Mouse (Mus musculus): ENCODE measurements around the gene Pip5k1c. TPM values are rescaled to one million over a fixed set of nuclear protein-coding genes. Genes with fewer than 3 reads are reported as not detected.

Gene Pip5k1c
- polyA plus RNA-seq, 1 experiment from 2014 or later = 74.9 TPM

GRCm38 (mm10) chr10:81320550-81321347 is 28.0 kb downstream of the Pip5k1c start, which contains the start of gene Cactin:
TSS of gene Cactin (plus strand) at chr10:81321103.
- H3K36me3 ChIP-seq (ENCODE audit: control insufficient read depth, insufficient read depth, low read length) = peaks cover 23% of the 10 kb centered on the region
- ATAC-seq (replicated peaks; ENCODE audit: low FRiP score) (peak; percentile 91), DNase-seq (ENCODE audit: low spot score) (peak; percentile 99)
- H3K27me3 ChIP-seq (ENCODE audit: control insufficient read depth, insufficient read depth, low read length) = no peaks in the 10 kb centered on the region
- no peaks in the 10 kb centered on the region for H3K9me3 ChIP-seq (ENCODE audit: control insufficient read depth, low read length)
- peak within 1 kb of the TSS; percentile 72 for H3K27ac ChIP-seq (ENCODE audit: low read depth, low read length)
- peak within 1 kb of the TSS; percentile 79 for H3K4me2 ChIP-seq (ENCODE audit: low read depth, low read length, severe bottlenecking)
- under 1% methylated on average over 68 of the region's 68 CpGs for WGBS
- H3K4me1 ChIP-seq (replicated peaks; ENCODE audit: control insufficient read depth, insufficient read depth, low read length) = peaks cover 20% of the 10 kb centered on the region
- H3K9ac ChIP-seq (ENCODE audit: low read length) = peak within 1 kb of the TSS; percentile 83
- peak within 1 kb of the TSS; percentile 93 for H3K4me3 ChIP-seq (ENCODE audit: low read depth, low read length)

DNA sequence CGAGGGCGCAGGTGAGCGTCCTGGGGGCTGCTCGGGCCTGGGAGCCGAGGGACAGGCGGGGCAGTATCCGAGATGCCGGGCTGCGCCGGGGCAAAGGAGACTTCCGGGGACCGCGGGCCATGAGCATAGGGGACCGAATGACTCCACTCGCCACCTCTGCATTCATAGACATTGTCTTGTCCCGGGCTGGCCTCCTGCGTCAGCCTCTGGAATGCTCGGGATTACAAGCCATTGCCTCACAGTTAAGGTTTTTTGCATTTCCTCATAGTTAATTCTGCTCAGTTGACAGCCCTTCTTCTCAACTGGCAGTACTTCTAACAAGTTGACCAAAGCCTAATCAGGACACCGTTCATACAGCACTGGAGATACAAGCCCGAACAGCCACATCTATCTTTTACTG is 28.7 kb downstream of the Pip5k1c start:
- Histone ChIP-seq H3K4me1 (replicated peaks; ENCODE audit: control insufficient read depth, insufficient read depth, low read length) (peaks cover 20% of the 10 kb centered on the region), H3K9me3 (ENCODE audit: control insufficient read depth, low read length) (no peaks in the 10 kb centered on the region), H3K9ac (ENCODE audit: low read length) (peak overlapping the region; percentile 83), H3K27me3 (ENCODE audit: control insufficient read depth, insufficient read depth, low read length) (no peaks in the 10 kb centered on the region), H3K4me3 (ENCODE audit: low read depth, low read length) (peak overlapping the region; percentile 93), H3K27ac (ENCODE audit: low read depth, low read length) (peak overlapping the region; percentile 72; the same call in 1 of the 2 replicates), H3K4me2 (ENCODE audit: low read depth, low read length, severe bottlenecking) (peak overlapping the region; percentile 79), H3K36me3 (ENCODE audit: control insufficient read depth, insufficient read depth, low read length) (peaks cover 26% of the 10 kb centered on the region)
- ATAC-seq (replicated peaks; ENCODE audit: low FRiP score) (peak; percentile 3; the same call in 1 of the 2 replicates), DNase-seq (ENCODE audit: low spot score) (no peak)
- WGBS = 4% methylated on average over 20 of the region's 20 CpGs

DNA sequence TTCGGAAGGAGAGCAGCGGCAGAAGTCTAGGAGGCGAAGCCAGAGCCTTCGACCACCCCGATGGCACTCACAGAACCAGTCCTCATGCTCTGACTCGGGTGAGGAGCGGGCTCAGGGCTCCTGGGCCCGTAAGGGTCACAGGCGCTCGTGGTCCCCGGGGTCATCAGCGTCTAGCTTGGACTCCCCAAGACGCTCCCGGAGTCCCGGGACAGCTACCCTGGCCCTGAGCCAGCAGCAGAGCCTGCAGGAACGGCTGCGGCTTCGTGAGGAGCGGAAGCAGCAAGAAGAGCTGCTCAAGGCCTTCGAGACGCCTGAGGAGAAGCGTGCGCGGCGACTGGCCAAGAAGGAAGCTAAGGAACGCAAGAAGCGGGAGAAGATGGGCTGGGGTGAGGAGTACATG is 29.7 kb downstream of the Pip5k1c start:
- no peak overlapping the region for H3K27ac ChIP-seq (ENCODE audit: low read depth, low read length)
- H3K36me3 ChIP-seq (ENCODE audit: control insufficient read depth, insufficient read depth, low read length) = peaks cover 29% of the 10 kb centered on the region
- no peaks in the 10 kb centered on the region for H3K27me3 ChIP-seq (ENCODE audit: control insufficient read depth, insufficient read depth, low read length)
- ATAC-seq (replicated peaks; ENCODE audit: low FRiP score) (no peak), DNase-seq (ENCODE audit: low spot score) (no peak)
- H3K9ac ChIP-seq (ENCODE audit: low read length) = no peak overlapping the region
- H3K9me3 ChIP-seq (ENCODE audit: control insufficient read depth, low read length) = no peaks in the 10 kb centered on the region
- 95% methylated on average over 27 of the region's 27 CpGs for WGBS
- no peak overlapping the region for H3K4me2 ChIP-seq (ENCODE audit: low read depth, low read length, severe bottlenecking)
- peak overlapping the region; percentile 93; the same call in 1 of the 2 replicates for H3K4me3 ChIP-seq (ENCODE audit: low read depth, low read length)
- H3K4me1 ChIP-seq (replicated peaks; ENCODE audit: control insufficient read depth, insufficient read depth, low read length) = peaks cover 14% of the 10 kb centered on the region

DNA sequence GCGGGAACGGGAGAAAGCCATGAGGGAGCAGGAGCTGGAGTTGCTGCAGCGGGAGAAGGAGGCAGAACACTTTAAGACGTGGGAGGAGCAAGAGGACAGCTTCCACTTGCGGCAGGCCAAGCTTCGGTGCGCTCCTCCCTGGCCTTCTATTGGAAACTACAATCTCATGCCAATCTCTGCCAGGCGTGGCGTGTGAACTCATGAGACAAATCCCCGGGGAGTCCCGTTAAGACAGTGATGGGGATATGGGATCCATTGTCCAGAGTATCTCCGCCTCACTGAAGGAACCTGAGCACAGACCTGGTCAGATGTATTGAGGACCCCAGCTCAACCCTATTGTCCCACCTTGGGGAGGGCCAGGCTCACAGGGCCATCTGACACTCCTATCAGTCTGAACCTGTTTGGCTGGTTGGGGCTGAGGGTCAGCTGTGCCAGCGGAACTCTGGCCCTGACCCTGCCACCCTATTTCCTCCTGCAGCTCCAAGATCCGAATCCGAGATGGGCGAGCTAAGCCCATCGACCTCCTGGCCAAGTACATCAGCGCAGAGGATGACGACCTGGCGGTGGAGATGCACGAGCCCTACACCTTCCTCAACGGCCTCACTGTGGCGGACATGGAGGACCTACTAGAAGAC is 30.5 kb downstream of the Pip5k1c start:
- Histone ChIP-seq H3K4me1 (replicated peaks; ENCODE audit: control insufficient read depth, insufficient read depth, low read length) (peaks cover 14% of the 10 kb centered on the region), H3K4me2 (ENCODE audit: low read depth, low read length, severe bottlenecking) (no peak overlapping the region), H3K9ac (ENCODE audit: low read length) (no peak overlapping the region), H3K27ac (ENCODE audit: low read depth, low read length) (no peak overlapping the region), H3K36me3 (ENCODE audit: control insufficient read depth, insufficient read depth, low read length) (peaks cover 27% of the 10 kb centered on the region), H3K4me3 (ENCODE audit: low read depth, low read length) (no peak overlapping the region), H3K27me3 (ENCODE audit: control insufficient read depth, insufficient read depth, low read length) (no peaks in the 10 kb centered on the region), H3K9me3 (ENCODE audit: control insufficient read depth, low read length) (no peaks in the 10 kb centered on the region)
- 95% methylated on average over 23 of the region's 23 CpGs for WGBS
- no peak for DNase-seq (ENCODE audit: low spot score)
- no peak for ATAC-seq (replicated peaks; ENCODE audit: low FRiP score)

DNA sequence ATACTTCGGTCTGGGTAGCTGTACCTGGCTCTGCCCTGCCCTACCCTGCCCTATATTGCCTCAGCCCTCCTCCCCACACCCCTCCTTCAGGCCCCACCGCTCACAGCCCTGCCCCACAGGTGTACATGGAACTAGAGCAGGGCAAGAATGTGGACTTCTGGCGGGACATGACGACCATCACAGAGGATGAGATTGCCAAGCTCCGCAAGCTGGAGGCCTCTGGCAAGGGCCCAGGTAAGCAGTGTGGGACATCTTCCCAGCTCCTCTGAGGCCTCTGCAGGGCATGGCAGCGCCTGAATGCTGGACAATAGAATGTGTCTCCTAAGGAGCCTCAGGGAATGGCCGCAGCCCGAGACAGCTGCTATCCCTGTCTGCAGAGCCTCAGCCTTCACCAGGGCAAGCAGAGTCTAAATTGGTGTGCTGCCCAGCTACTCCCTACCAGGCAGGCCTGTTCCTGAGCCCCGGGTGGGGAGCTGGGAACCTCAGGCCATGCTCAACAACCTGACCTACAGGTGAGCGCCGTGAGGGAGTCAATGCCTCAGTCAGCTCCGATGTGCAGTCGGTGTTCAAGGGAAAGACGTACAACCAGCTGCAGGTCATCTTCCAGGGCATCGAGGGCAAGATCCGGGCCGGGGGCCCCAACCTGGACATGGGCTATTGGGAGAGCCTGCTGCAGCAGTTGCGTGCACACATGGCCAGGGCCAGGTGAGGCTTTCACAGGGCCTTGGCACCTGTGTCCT is 31.2 kb downstream of the Pip5k1c start:
- 94% methylated on average over 18 of the region's 18 CpGs for WGBS
- Histone ChIP-seq H3K4me1 (replicated peaks; ENCODE audit: control insufficient read depth, insufficient read depth, low read length) (peaks cover 14% of the 10 kb centered on the region), H3K9me3 (ENCODE audit: control insufficient read depth, low read length) (no peaks in the 10 kb centered on the region), H3K36me3 (ENCODE audit: control insufficient read depth, insufficient read depth, low read length) (peaks cover 27% of the 10 kb centered on the region), H3K27ac (ENCODE audit: low read depth, low read length) (no peak overlapping the region), H3K27me3 (ENCODE audit: control insufficient read depth, insufficient read depth, low read length) (no peaks in the 10 kb centered on the region), H3K4me2 (ENCODE audit: low read depth, low read length, severe bottlenecking) (no peak overlapping the region), H3K9ac (ENCODE audit: low read length) (no peak overlapping the region), H3K4me3 (ENCODE audit: low read depth, low read length) (no peak overlapping the region)
- ATAC-seq (replicated peaks; ENCODE audit: low FRiP score) (no peak), DNase-seq (ENCODE audit: low spot score) (no peak)

- H3K27ac ChIP-seq (ENCODE audit: low read depth, low read length) = no peak overlapping the region
- peaks cover 27% of the 10 kb centered on the region for H3K36me3 ChIP-seq (ENCODE audit: control insufficient read depth, insufficient read depth, low read length)
- DNase-seq (ENCODE audit: low spot score) = no peak
- no peak overlapping the region for H3K4me3 ChIP-seq (ENCODE audit: low read depth, low read length)
- peaks cover 7% of the 10 kb centered on the region for H3K4me1 ChIP-seq (replicated peaks; ENCODE audit: control insufficient read depth, insufficient read depth, low read length)
- no peak overlapping the region for H3K9ac ChIP-seq (ENCODE audit: low read length)
- WGBS = 93% methylated on average over 21 of the region's 21 CpGs
- no peaks in the 10 kb centered on the region for H3K9me3 ChIP-seq (ENCODE audit: control insufficient read depth, low read length)
- no peak overlapping the region for H3K4me2 ChIP-seq (ENCODE audit: low read depth, low read length, severe bottlenecking)
- no peak for ATAC-seq (replicated peaks; ENCODE audit: low FRiP score)
- no peaks in the 10 kb centered on the region for H3K27me3 ChIP-seq (ENCODE audit: control insufficient read depth, insufficient read depth, low read length)
Observed at GRCm38 (mm10) chr10:81325176-81325575, 32.4 kb downstream of the Pip5k1c start.

DNA sequence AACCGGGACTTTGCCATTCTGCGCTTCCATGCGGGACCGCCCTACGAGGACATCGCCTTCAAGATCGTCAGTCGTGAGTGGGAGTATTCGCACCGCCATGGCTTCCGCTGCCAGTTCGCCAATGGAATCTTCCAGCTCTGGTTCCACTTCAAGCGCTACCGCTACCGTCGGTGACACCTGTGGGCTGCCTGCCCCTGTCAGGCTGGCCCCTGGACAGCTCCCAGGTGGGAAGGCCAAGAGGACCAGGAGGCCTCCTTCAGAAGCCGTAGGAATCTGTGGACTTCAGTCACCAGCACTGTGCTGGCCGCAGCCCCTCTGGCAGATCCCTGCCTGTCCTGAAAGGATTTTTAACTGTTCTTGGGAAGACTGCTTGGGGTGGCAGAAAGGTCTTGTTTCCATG is 33.0 kb downstream of the Pip5k1c start:
- WGBS = 95% methylated on average over 18 of the region's 18 CpGs
- ATAC-seq (replicated peaks; ENCODE audit: low FRiP score) (no peak), DNase-seq (ENCODE audit: low spot score) (no peak)
- peaks cover 27% of the 10 kb centered on the region for H3K36me3 ChIP-seq (ENCODE audit: control insufficient read depth, insufficient read depth, low read length)
- no peaks in the 10 kb centered on the region for H3K27me3 ChIP-seq (ENCODE audit: control insufficient read depth, insufficient read depth, low read length)
- H3K9me3 ChIP-seq (ENCODE audit: control insufficient read depth, low read length) = no peaks in the 10 kb centered on the region
- H3K4me1 ChIP-seq (replicated peaks; ENCODE audit: control insufficient read depth, insufficient read depth, low read length) = peaks cover 7% of the 10 kb centered on the region
- no peak overlapping the region for H3K4me3 ChIP-seq (ENCODE audit: low read depth, low read length)
- H3K9ac ChIP-seq (ENCODE audit: low read length) = no peak overlapping the region
- no peak overlapping the region for H3K27ac ChIP-seq (ENCODE audit: low read depth, low read length)
- no peak overlapping the region for H3K4me2 ChIP-seq (ENCODE audit: low read depth, low read length, severe bottlenecking)

DNA sequence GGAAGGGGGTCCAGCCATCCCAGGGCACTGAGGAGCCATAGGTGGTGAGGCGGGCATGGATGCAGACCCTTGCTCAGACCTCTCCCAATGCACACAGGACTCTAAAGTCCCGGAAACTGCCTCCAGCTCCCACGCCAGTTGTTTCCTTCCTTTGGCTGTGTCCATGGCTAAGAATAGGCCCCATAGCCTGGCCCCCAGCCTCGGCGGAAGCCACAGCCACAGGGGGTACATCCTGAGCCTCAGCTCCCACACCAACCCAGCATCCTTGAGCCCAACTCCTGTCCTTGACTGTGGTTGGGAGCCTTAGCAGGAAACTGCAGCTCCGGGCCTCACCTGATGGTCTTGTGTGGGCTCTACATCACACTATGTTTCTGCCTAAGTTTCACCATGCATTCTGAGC is 34.1 kb downstream of the Pip5k1c start:
- Histone ChIP-seq H3K27ac (ENCODE audit: low read depth, low read length) (no peak overlapping the region), H3K36me3 (ENCODE audit: control insufficient read depth, insufficient read depth, low read length) (peaks cover 27% of the 10 kb centered on the region)

More for the DNA sequence above, 34.1 kb downstream of the Pip5k1c start:
- 89% methylated on average over 6 of the region's 6 CpGs for WGBS
- ATAC-seq (replicated peaks; ENCODE audit: low FRiP score) = no peak
- H3K27me3 ChIP-seq (ENCODE audit: control insufficient read depth, insufficient read depth, low read length) = no peaks in the 10 kb centered on the region
- no peak for DNase-seq (ENCODE audit: low spot score)
- H3K4me3 ChIP-seq (ENCODE audit: low read depth, low read length) = no peak overlapping the region
- no peak overlapping the region for H3K9ac ChIP-seq (ENCODE audit: low read length)
- H3K9me3 ChIP-seq (ENCODE audit: control insufficient read depth, low read length) = no peaks in the 10 kb centered on the region
- H3K4me2 ChIP-seq (ENCODE audit: low read depth, low read length, severe bottlenecking) = no peak overlapping the region
- H3K4me1 ChIP-seq (replicated peaks; ENCODE audit: control insufficient read depth, insufficient read depth, low read length) = peaks cover 4% of the 10 kb centered on the region

All from forebrain, embryonic 11.5 days (tissue).